ENCODE assay signal across 19 mouse cellular contexts in genomic region chr15:56975446-56976433, GRCm38 (mm10).
A peak's percentile ranks its signal among the peaks of the same experiment; 100 is the strongest.
DNase-seq lines count a peak whose midpoint lies in the region; ATAC-seq lines count a peak whose summit lies in the region.
"Had no signal": no experiment of that assay in that cellular context is flagged by ENCODE, and none has a peak within 500 bp of the region (broad histone marks: within the 10 kb centered on the region; RNA-seq: fewer than 3 reads in every experiment).

No protein-coding gene starts in this region.

- 47% methylated on average over 4 of the region's 4 CpGs for WGBS in hindbrain, embryonic 13.5 days
- 76% methylated on average over 4 of the region's 4 CpGs for WGBS in hindbrain, embryonic 10.5 days
- 47% methylated on average over 4 of the region's 4 CpGs for WGBS in neural tube, embryonic 12.5 days
- WGBS in forebrain, embryonic 13.5 days, result 8% methylated on average over 4 of the region's 4 CpGs

- no peaks in the 10 kb centered on the region for H3K36me3 ChIP-seq in hindbrain, embryonic 13.5 days
- H3K36me3 ChIP-seq in hindbrain, embryonic 10.5 days, result no peaks in the 10 kb centered on the region
- no peaks in the 10 kb centered on the region for H3K36me3 ChIP-seq in neural tube, embryonic 12.5 days
- no peaks in the 10 kb centered on the region for H3K36me3 ChIP-seq in forebrain, embryonic 13.5 days (ENCODE audit: poor library complexity, severe bottlenecking)
- H3K36me3 ChIP-seq: limb, embryonic 12.5 days had no signal

- no peak overlapping the region for H3K4me2 ChIP-seq in hindbrain, embryonic 13.5 days
- no peak overlapping the region for H3K4me2 ChIP-seq in neural tube, embryonic 12.5 days (replicated peaks)
- H3K4me2 ChIP-seq in forebrain, embryonic 13.5 days, result no peak overlapping the region
- H3K4me2 ChIP-seq: limb, embryonic 12.5 days had no signal

- no peaks in the 10 kb centered on the region; the same call in 1 of the 2 replicates for H3K4me1 ChIP-seq in hindbrain, embryonic 13.5 days (replicated peaks)
- H3K4me1 ChIP-seq in hindbrain, embryonic 10.5 days (replicated peaks), result no peaks in the 10 kb centered on the region
- 0 out of 2 replicates have a peak, but pooled peaks cover 7% of the 10 kb centered on the region for H3K4me1 ChIP-seq in neural tube, embryonic 12.5 days
- H3K4me1 ChIP-seq in forebrain, embryonic 13.5 days, result no peaks in the 10 kb centered on the region
- H3K4me1 ChIP-seq: limb, embryonic 12.5 days had no signal

- no peak for DNase-seq in hindbrain, embryonic 10.5 days (ENCODE audit: low spot score)
- no peak for DNase-seq in neural tube, embryonic 10.5 days (ENCODE audit: extremely low spot score, low spot score)
- DNase-seq in heart, adult 8-10 months (ENCODE audit: low spot score), result no peak
- no peak for DNase-seq in frontal cortex, postnatal 10 days (ENCODE audit: low spot score in 2 of 2)
- DNase-seq: adrenal gland, postnatal 14 days; B cell, adult 2 months; cerebellum, adult 9-11 months; heart, postnatal 10 days; lung, postnatal 10 days; right cerebral cortex, adult 18-20 months; spleen, adult 18-20 months; thymus, postnatal 14 days had no signal

- no peak overlapping the region for H3K4me3 ChIP-seq in hindbrain, embryonic 13.5 days
- no peak overlapping the region for H3K4me3 ChIP-seq in hindbrain, embryonic 10.5 days
- H3K4me3 ChIP-seq in neural tube, embryonic 12.5 days, result no peak overlapping the region
- H3K4me3 ChIP-seq in forebrain, embryonic 13.5 days, result no peak overlapping the region
- H3K4me3 ChIP-seq: layer of hippocampus, adult 2 months; limb, embryonic 12.5 days had no signal

- H3K9me3 ChIP-seq in hindbrain, embryonic 13.5 days, result no peaks in the 10 kb centered on the region
- H3K9me3 ChIP-seq in hindbrain, embryonic 10.5 days, result no peaks in the 10 kb centered on the region
- H3K9me3 ChIP-seq in neural tube, embryonic 12.5 days, result no peaks in the 10 kb centered on the region
- no peaks in the 10 kb centered on the region for H3K9me3 ChIP-seq in forebrain, embryonic 13.5 days (replicated peaks)
- H3K9me3 ChIP-seq: limb, embryonic 12.5 days had no signal

- H3K27ac ChIP-seq in hindbrain, embryonic 13.5 days, result no peak overlapping the region
- no peak overlapping the region for H3K27ac ChIP-seq in hindbrain, embryonic 10.5 days
- H3K27ac ChIP-seq in neural tube, embryonic 12.5 days, result no peak overlapping the region
- H3K27ac ChIP-seq in forebrain, embryonic 13.5 days, result no peak overlapping the region
- H3K27ac ChIP-seq: layer of hippocampus, adult 2 months; limb, embryonic 12.5 days; liver, embryonic 14.5 days; stomach, postnatal 0 days had no signal

- peak; percentile 52; the same call in 1 of the 2 replicates for ATAC-seq in hindbrain, embryonic 13.5 days (ENCODE audit: low FRiP score)
- ATAC-seq in neural tube, embryonic 12.5 days (ENCODE audit: low FRiP score, low read depth), result 0 out of 2 replicates have a peak, but pooled peaks have one; percentile 33
- peak; percentile 80 for ATAC-seq in forebrain, embryonic 13.5 days

- H3K9ac ChIP-seq in hindbrain, embryonic 13.5 days, result no peak overlapping the region
- H3K9ac ChIP-seq in neural tube, embryonic 12.5 days, result no peak overlapping the region
- no peak overlapping the region for H3K9ac ChIP-seq in forebrain, embryonic 13.5 days
- H3K9ac ChIP-seq: limb, embryonic 12.5 days; liver, embryonic 14.5 days had no signal

- no peaks in the 10 kb centered on the region for H3K27me3 ChIP-seq in hindbrain, embryonic 13.5 days
- no peaks in the 10 kb centered on the region for H3K27me3 ChIP-seq in hindbrain, embryonic 10.5 days (ENCODE audit: insufficient read depth, poor library complexity, severe bottlenecking)
- no peaks in the 10 kb centered on the region for H3K27me3 ChIP-seq in neural tube, embryonic 12.5 days (replicated peaks)
- H3K27me3 ChIP-seq in forebrain, embryonic 13.5 days, result no peaks in the 10 kb centered on the region
- H3K27me3 ChIP-seq: limb, embryonic 12.5 days had no signal
